Mouse (Mus musculus): ENCODE measurements around the gene Lyrm2. TPM values are rescaled to one million over a fixed set of nuclear protein-coding genes. Genes with fewer than 3 reads are reported as not detected.

The Lyrm2 gene
- polyA plus RNA-seq, 1 experiment from 2014 or later, result 132 TPM

GRCm38 (mm10) chr4:32833494-32834282 is 33.6 kb downstream of the Lyrm2 start:
- H3K36me3 ChIP-seq (ENCODE audit: control insufficient read depth, insufficient read depth, low read length), result no peaks in the 10 kb centered on the region
- peak overlapping the region; percentile 29 for H3K4me3 ChIP-seq (ENCODE audit: low read depth, low read length)
- no peaks in the 10 kb centered on the region for H3K27me3 ChIP-seq (ENCODE audit: control insufficient read depth, insufficient read depth, low read length)
- no peak overlapping the region for H3K27ac ChIP-seq (ENCODE audit: low read depth, low read length)
- peak overlapping the region; percentile 58 for H3K4me2 ChIP-seq
- 44% methylated on average over 17 of the region's 17 CpGs for WGBS (ENCODE audit: insufficient replicate concordance)
- H3K4me1 ChIP-seq (ENCODE audit: control insufficient read depth, insufficient read depth, low read length), result peaks cover 11% of the 10 kb centered on the region; the same call in 1 of the 2 replicates
- no peak for ATAC-seq (replicated peaks; ENCODE audit: insufficient number of reproducible peaks, low FRiP score, low TSS enrichment)
- no peaks in the 10 kb centered on the region for H3K9me3 ChIP-seq (replicated peaks; ENCODE audit: control insufficient read depth, low read length)
- peak overlapping the region; percentile 3; the same call in 1 of the 2 replicates for H3K9ac ChIP-seq (ENCODE audit: low read depth, low read length)

DNA sequence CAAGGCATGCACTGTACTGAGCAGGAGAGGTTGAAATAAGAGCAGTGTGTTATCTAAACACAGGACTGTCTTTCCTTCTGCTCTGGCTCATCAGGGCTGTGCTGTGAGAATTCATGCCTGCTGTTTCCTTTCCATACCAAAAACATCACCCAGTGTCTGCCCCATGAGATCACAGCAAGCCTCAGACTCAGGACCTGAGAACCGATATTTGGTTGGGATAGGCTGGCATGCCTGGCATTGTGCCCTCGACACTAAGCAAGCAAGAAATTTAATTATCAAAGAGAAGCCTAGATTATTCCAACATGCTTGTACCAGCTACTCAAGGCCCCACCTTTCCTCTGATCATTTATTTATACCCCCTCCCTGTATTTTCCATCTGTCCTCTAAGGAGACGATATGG is 34.5 kb downstream of the Lyrm2 start:
- 69% methylated on average over 3 of the region's 3 CpGs for WGBS (ENCODE audit: insufficient replicate concordance)
- H3K9me3 ChIP-seq (replicated peaks; ENCODE audit: control insufficient read depth, low read length), result no peaks in the 10 kb centered on the region
- ATAC-seq (replicated peaks; ENCODE audit: insufficient number of reproducible peaks, low FRiP score, low TSS enrichment), result no peak
- H3K36me3 ChIP-seq (ENCODE audit: control insufficient read depth, insufficient read depth, low read length), result no peaks in the 10 kb centered on the region
- H3K4me1 ChIP-seq (ENCODE audit: control insufficient read depth, insufficient read depth, low read length), result peaks cover 3% of the 10 kb centered on the region; the same call in 1 of the 2 replicates
- no peak overlapping the region for H3K9ac ChIP-seq (ENCODE audit: low read depth, low read length)
- peak overlapping the region; percentile 58 for H3K4me2 ChIP-seq
- H3K27ac ChIP-seq (ENCODE audit: low read depth, low read length), result no peak overlapping the region
- no peak overlapping the region for H3K4me3 ChIP-seq (ENCODE audit: low read depth, low read length)
- no peaks in the 10 kb centered on the region for H3K27me3 ChIP-seq (ENCODE audit: control insufficient read depth, insufficient read depth, low read length)

DNA sequence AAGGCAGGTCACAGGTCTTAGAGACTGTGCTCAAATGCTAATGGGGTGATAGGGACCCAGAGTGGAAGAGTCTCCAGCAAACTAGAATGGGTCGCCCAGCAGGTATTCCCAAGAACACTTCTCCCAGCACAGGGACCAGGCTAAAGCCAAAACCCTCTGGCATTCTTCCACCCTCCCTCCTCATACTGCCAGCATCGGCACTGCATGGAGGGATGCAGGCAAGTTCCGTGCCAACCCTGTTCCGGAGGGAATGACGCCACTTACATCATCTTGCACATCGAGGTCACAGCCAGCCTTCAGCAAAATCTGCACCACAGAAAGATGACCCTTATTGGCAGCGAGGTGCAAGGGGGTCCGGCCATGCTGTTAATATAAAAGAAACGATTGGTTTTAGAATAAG is 36.0 kb downstream of the Lyrm2 start:
- WGBS (ENCODE audit: insufficient replicate concordance), result 88% methylated on average over 9 of the region's 9 CpGs
- no peak overlapping the region for H3K27ac ChIP-seq (ENCODE audit: low read depth, low read length)
- H3K4me2 ChIP-seq, result no peak overlapping the region
- no peak overlapping the region for H3K4me3 ChIP-seq (ENCODE audit: low read depth, low read length)
- no peaks in the 10 kb centered on the region for H3K27me3 ChIP-seq (ENCODE audit: control insufficient read depth, insufficient read depth, low read length)
- H3K36me3 ChIP-seq (ENCODE audit: control insufficient read depth, insufficient read depth, low read length), result no peaks in the 10 kb centered on the region
- no peak overlapping the region for H3K9ac ChIP-seq (ENCODE audit: low read depth, low read length)
- 0 out of 2 replicates have a peak, but pooled peaks cover 2% of the 10 kb centered on the region for H3K4me1 ChIP-seq (ENCODE audit: control insufficient read depth, insufficient read depth, low read length)
- H3K9me3 ChIP-seq (replicated peaks; ENCODE audit: control insufficient read depth, low read length), result no peaks in the 10 kb centered on the region
- no peak for ATAC-seq (replicated peaks; ENCODE audit: insufficient number of reproducible peaks, low FRiP score, low TSS enrichment)

DNA sequence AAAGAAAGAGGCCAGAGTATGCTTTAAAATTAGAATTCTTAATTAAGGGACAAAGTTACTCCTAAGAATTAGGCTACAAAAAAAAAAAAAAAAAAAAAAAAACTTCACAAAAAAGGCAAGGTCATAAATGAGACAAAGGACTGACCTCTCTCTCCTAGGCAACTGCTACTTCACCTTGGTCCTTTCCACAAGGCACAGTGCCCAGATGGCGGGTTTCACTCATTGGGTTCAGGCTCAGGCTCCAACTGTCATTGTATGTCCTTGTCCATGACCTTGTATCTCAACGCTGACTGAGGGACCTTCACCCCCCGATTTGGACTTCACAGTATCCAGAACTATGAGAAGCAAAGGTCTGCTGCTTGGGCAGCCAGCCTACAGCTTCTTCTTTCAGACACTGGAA is 38.3 kb downstream of the Lyrm2 start:
- Histone ChIP-seq H3K36me3 (ENCODE audit: control insufficient read depth, insufficient read depth, low read length) (no peaks in the 10 kb centered on the region), H3K27me3 (ENCODE audit: control insufficient read depth, insufficient read depth, low read length) (no peaks in the 10 kb centered on the region), H3K9ac (ENCODE audit: low read depth, low read length) (no peak overlapping the region), H3K9me3 (replicated peaks; ENCODE audit: control insufficient read depth, low read length) (no peaks in the 10 kb centered on the region), H3K4me2 (no peak overlapping the region), H3K27ac (ENCODE audit: low read depth, low read length) (no peak overlapping the region), H3K4me1 (ENCODE audit: control insufficient read depth, insufficient read depth, low read length) (0 out of 2 replicates have a peak, but pooled peaks cover 2% of the 10 kb centered on the region), H3K4me3 (ENCODE audit: low read depth, low read length) (no peak overlapping the region)
- WGBS (ENCODE audit: insufficient replicate concordance), result 87% methylated on average over 3 of the region's 3 CpGs
- no peak for ATAC-seq (replicated peaks; ENCODE audit: insufficient number of reproducible peaks, low FRiP score, low TSS enrichment)

Other genes starting within 250 kb of the Lyrm2 start
- not detected in 2 replicates for gene Gja10, start 197.5 kb upstream of the Lyrm2 start, polyA plus RNA-seq (2014; fragmentation: Nextera tagmentation; extraction: Ambion mirVana)
- gene Casp8ap2, start 184.8 kb upstream of the Lyrm2 start, polyA plus RNA-seq (2014; fragmentation: Nextera tagmentation; extraction: Ambion mirVana), result 30.0 and 42.0 TPM in 2 replicates
- 13.6 and 17.6 TPM in 2 replicates for gene Mdn1, start 143.1 kb upstream of the Lyrm2 start, polyA plus RNA-seq (2014; fragmentation: Nextera tagmentation; extraction: Ambion mirVana)
- gene Ankrd6, start 150.6 kb downstream of the Lyrm2 start, polyA plus RNA-seq (2014; fragmentation: Nextera tagmentation; extraction: Ambion mirVana), result 5.4 and 7.1 TPM in 2 replicates
- gene Rragd, start 182.8 kb downstream of the Lyrm2 start, polyA plus RNA-seq (2014; fragmentation: Nextera tagmentation; extraction: Ambion mirVana), result 47.8 and 54.1 TPM in 2 replicates
- gene Ube2j1, start 231.2 kb downstream of the Lyrm2 start, polyA plus RNA-seq (2014; fragmentation: Nextera tagmentation; extraction: Ambion mirVana), result 39.7 and 42.1 TPM in 2 replicates

Data from heart, embryonic 11.5 days (tissue).